Mouse (Mus musculus): Measurements from ENCODE around the gene Il1rl1.

Gene Il1rl1

GRCm38 (mm10) chr1:40428910-40429675 is at the start of gene Il1rl1:
Il1rl1 (plus strand) TSS chr1:40429570.
- DNase-seq (ENCODE audit: low spot score), result no peak

GRCm38 (mm10) chr1:40380111-40380510 is 49.3 kb upstream of the Il1rl1 start:
- DNase-seq (ENCODE audit: low spot score), result peak; percentile 69

- DNase-seq (ENCODE audit: low spot score), result no peak
Measured at GRCm38 (mm10) chr1:40380990-40381389, 48.4 kb upstream of the Il1rl1 start.

GRCm38 (mm10) chr1:40382841-40383240 is 46.5 kb upstream of the Il1rl1 start:
- DNase-seq (ENCODE audit: low spot score), result no peak

GRCm38 (mm10) chr1:40384931-40385545 is 44.3 kb upstream of the Il1rl1 start:
- DNase-seq (ENCODE audit: low spot score), result no peak

GRCm38 (mm10) chr1:40391374-40391773 is 38.0 kb upstream of the Il1rl1 start:
- DNase-seq (ENCODE audit: low spot score), result no peak

- DNase-seq (ENCODE audit: low spot score), result no peak
Measured at GRCm38 (mm10) chr1:40392535-40392934, 36.8 kb upstream of the Il1rl1 start.

GRCm38 (mm10) chr1:40393214-40393613 is 36.2 kb upstream of the Il1rl1 start:
- no peak for DNase-seq (ENCODE audit: low spot score)

GRCm38 (mm10) chr1:40399639-40400038 is 29.7 kb upstream of the Il1rl1 start:
- no peak for DNase-seq (ENCODE audit: low spot score)

GRCm38 (mm10) chr1:40404682-40405081 is 24.7 kb upstream of the Il1rl1 start:
- DNase-seq (ENCODE audit: low spot score), result peak; percentile 8

GRCm38 (mm10) chr1:40409882-40410281 is 19.5 kb upstream of the Il1rl1 start:
- DNase-seq (ENCODE audit: low spot score), result no peak

- DNase-seq (ENCODE audit: low spot score), result no peak
Measured at GRCm38 (mm10) chr1:40413039-40413438, 16.3 kb upstream of the Il1rl1 start.

- DNase-seq (ENCODE audit: low spot score), result no peak
Measured at GRCm38 (mm10) chr1:40414276-40414675, 15.1 kb upstream of the Il1rl1 start.

- DNase-seq (ENCODE audit: low spot score), result no peak
Measured at GRCm38 (mm10) chr1:40414863-40415656, 14.3 kb upstream of the Il1rl1 start.

- DNase-seq (ENCODE audit: low spot score), result no peak
Measured at GRCm38 (mm10) chr1:40417034-40417433, 12.3 kb upstream of the Il1rl1 start.

- no peak for DNase-seq (ENCODE audit: low spot score)
Measured at GRCm38 (mm10) chr1:40418512-40418911, 10.9 kb upstream of the Il1rl1 start.

- no peak for DNase-seq (ENCODE audit: low spot score)
Measured at GRCm38 (mm10) chr1:40423892-40424291, 5.5 kb upstream of the Il1rl1 start.

- no peak for DNase-seq (ENCODE audit: low spot score)
Measured at GRCm38 (mm10) chr1:40427270-40427669, 2.1 kb upstream of the Il1rl1 start.

GRCm38 (mm10) chr1:40427901-40428300 is 1.5 kb upstream of the Il1rl1 start:
- DNase-seq (ENCODE audit: low spot score), result no peak

- DNase-seq (ENCODE audit: low spot score), result no peak
Measured at GRCm38 (mm10) chr1:40430143-40430834, 919 bp downstream of the Il1rl1 start.

GRCm38 (mm10) chr1:40432169-40432568 is 2.8 kb downstream of the Il1rl1 start:
- DNase-seq (ENCODE audit: low spot score), result no peak

GRCm38 (mm10) chr1:40435936-40436335 is 6.6 kb downstream of the Il1rl1 start:
- DNase-seq (ENCODE audit: low spot score), result no peak

Measured in layer of hippocampus, adult 11-12 months (tissue).